In genomic region chr10:45706849-45707248, GRCm38 (mm10) we compare ENCODE assay signal across 18 mouse cellular contexts.
"Had no signal": no experiment of that assay in that cellular context is flagged by ENCODE, and none has a peak within 500 bp of the region (broad histone marks: within the 10 kb centered on the region; RNA-seq: fewer than 3 reads in every experiment).

No protein-coding gene starts in this region.

- H3K27me3 ChIP-seq: liver, embryonic 13.5 days; liver, embryonic 15.5 days; megakaryocyte, embryonic 14.5 days; midbrain, embryonic 12.5 days; neural tube, embryonic 12.5 days; stomach, embryonic 15.5 days had no signal

- H3K9ac ChIP-seq: liver, embryonic 13.5 days; liver, embryonic 15.5 days; liver, postnatal 0 days; midbrain, embryonic 12.5 days; neural tube, embryonic 12.5 days; stomach, embryonic 15.5 days had no signal

- H3K27ac ChIP-seq: liver, embryonic 13.5 days; liver, embryonic 15.5 days; macrophage; midbrain, embryonic 12.5 days; neural tube, embryonic 12.5 days; stomach, embryonic 15.5 days; stomach, postnatal 0 days had no signal

- ATAC-seq: liver, postnatal 0 days; midbrain, embryonic 16.5 days had no signal

- H3K4me3 ChIP-seq: liver, embryonic 13.5 days; liver, embryonic 15.5 days; megakaryocyte, embryonic 14.5 days; midbrain, embryonic 12.5 days; neural tube, embryonic 12.5 days; stomach, embryonic 15.5 days had no signal

- H3K36me3 ChIP-seq: midbrain, embryonic 12.5 days; neural tube, embryonic 12.5 days; stomach, embryonic 15.5 days had no signal

- H3K4me1 ChIP-seq: liver, embryonic 13.5 days; liver, embryonic 15.5 days; midbrain, embryonic 12.5 days; neural tube, embryonic 12.5 days; stomach, embryonic 15.5 days had no signal

- H3K4me2 ChIP-seq: liver, embryonic 11.5 days; liver, embryonic 13.5 days; liver, embryonic 15.5 days; midbrain, embryonic 12.5 days; neural tube, embryonic 12.5 days; stomach, embryonic 15.5 days had no signal

- DNase-seq: liver; liver, embryonic 13.5 days; liver, postnatal 0 days; lung, postnatal 14 days; midbrain, embryonic 14.5 days; right cerebral cortex, postnatal 14 days; thymus, adult 2 months; thymus, postnatal 25 days; thymus, postnatal 4 days had no signal

- H3K9me3 ChIP-seq: liver, embryonic 13.5 days; liver, embryonic 15.5 days; megakaryocyte, embryonic 14.5 days; midbrain, embryonic 12.5 days; neural tube, embryonic 12.5 days; stomach, embryonic 15.5 days had no signal
